Mouse (Mus musculus): ENCODE data around the gene Cts3. TPM values are rescaled to one million over a fixed set of nuclear protein-coding genes. Genes with fewer than 3 reads are reported as not detected.
"Not testable (repeated sequence)": the region's sequence is repeated elsewhere in the genome, so short reads cannot be mapped to it uniquely, and the experiment has no call there.

Cts3 gene
- total RNA-seq (2021), result not detected

DNA sequence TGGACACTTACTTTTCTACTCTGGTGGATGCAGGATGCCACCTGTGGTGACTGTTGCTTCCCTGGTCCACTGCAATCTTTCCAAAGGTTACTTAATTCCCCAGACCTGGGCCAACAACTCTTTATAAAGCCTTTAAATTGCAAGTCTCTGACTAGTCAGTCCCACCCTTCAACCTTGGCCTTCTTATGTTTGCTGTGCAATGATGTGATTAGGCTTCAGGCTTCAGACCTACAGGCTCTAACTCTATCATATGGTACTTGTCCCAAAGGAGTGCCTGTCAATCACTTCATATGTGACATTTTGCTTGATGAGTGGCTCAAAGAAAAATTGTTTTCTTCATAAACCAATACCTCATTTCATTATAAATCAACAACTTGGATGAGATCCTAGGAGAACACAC lies at the start of gene Cts3:
Gene Cts3 (minus strand): TSS at position 101 of the 400 bp plus-strand sequence.
- DNase-seq, result no peak
- intact Hi-C loops (cut with DNase I), result no loop called here

DNA sequence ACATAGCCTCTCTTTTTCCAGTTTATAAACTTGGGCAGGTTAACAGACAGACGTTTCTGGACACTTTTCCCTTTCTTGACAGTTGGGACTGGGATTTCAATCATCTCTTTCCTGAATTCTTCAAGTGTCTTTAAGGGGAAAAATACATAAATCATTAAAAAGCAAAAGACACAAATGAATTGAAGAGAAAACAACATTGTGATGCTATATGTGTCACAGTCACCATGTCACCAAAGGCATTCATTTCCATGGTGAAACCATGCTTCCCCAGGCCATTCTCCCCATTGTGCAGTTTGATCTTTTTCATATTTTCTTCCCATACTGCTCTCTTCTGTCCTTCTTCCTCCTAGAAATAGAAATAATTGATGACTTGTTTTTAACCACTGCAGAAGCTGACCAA lies 1.9 kb downstream of the Cts3 start, which contains the start of gene Gm49352:
Gene Gm49352 (minus strand): TSS at position 101 of the 400 bp plus-strand sequence.
- intact Hi-C loops (cut with DNase I); DNase-seq: not testable (repeated sequence)

DNA sequence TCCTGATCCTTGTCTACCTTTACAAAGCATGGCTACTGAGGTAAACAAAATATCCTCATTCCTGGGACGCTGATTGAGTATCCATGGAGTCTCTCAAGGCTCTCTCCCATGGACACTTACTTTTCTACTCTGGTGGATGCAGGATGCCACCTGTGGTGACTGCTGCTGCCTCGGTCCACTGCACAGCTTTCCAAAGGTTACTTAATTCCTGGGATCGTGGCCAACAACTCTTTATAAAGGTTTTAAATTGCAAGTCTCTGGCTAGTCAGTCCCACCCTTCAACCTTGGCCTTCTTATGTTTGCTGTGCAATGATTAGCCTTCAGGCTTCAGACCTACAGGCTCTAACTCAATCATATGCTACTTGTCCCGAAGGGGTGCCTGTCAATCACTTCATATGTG lies 28.3 kb downstream of the Cts3 start, which contains the start of gene Ctsm:
Gene Ctsm (minus strand): TSS at position 209 of the 400 bp plus-strand sequence.
- DNase-seq, result no peak
- intact Hi-C loops (cut with DNase I), result no loop called here

Other genes starting within 250 kb of the Cts3 start
- not detected for gene Cts7, start 211.9 kb downstream of the Cts3 start, total RNA-seq (2021)
- gene Ctsm, start 28.3 kb downstream of the Cts3 start, total RNA-seq (2021), result not detected
- not detected for gene Gm49352, start 2.0 kb downstream of the Cts3 start, total RNA-seq (2021)